Mouse (Mus musculus) C2C12 (cell line): ENCODE data around the gene Vmn1r113. TPM values are rescaled to one million over a fixed set of nuclear protein-coding genes. Genes with fewer than 3 reads are reported as not detected.
"Not testable (repeated sequence)": the region's sequence is repeated elsewhere in the genome, so short reads cannot be mapped to it uniquely, and the experiment has no call there.

Source experiments
- H3K27me3 ChIP-seq: one replicate; pipeline ENCODE4 v1.6.1; 2011; ENCODE audit not compliant: control insufficient read depth, insufficient read depth, insufficient read length
- H3K36me3 ChIP-seq: one replicate; pipeline ENCODE4 v1.6.1; 2011; ENCODE audit not compliant: control insufficient read depth, insufficient read depth
- H3K4me3 ChIP-seq: one replicate; pipeline ENCODE4 v1.5.1; 2011; ENCODE audit warnings: mild to moderate bottlenecking, control low read depth; ENCODE audit not compliant: poor library complexity, insufficient read depth, severe bottlenecking
- H3K79me2 ChIP-seq: one replicate; pipeline ENCODE4 v1.6.1; 2011; ENCODE audit not compliant: control insufficient read depth, insufficient read depth
- H3K79me3 ChIP-seq: one replicate; pipeline ENCODE4 v1.6.1; 2011; ENCODE audit warnings: low read depth, control low read depth
- H3ac ChIP-seq: one replicate; pipeline ENCODE3; 2011; ENCODE audit warnings: low read depth; ENCODE audit not compliant: control insufficient read depth, insufficient read length
- long read RNA-seq, 2 experiments: library from polyadenylated mRNA; unstranded; transcript quantifications; one replicate each; pipeline ENCODE4 v2.0.0; 2019 to 2020
- polyA plus RNA-seq: library from polyadenylated mRNA; unstranded; fragments of >200 nt; fragmentation: generic; extraction: Trizol; gene quantifications from one replicate; pipeline ENCODE4 v1.2.1, GENCODE M21; 2012; ENCODE audit warnings: missing spikeins

Gene Vmn1r113
- not detected for polyA plus RNA-seq
- long read RNA-seq, experiment 1: 0 reads
- long read RNA-seq, experiment 2: 0 reads

DNA sequence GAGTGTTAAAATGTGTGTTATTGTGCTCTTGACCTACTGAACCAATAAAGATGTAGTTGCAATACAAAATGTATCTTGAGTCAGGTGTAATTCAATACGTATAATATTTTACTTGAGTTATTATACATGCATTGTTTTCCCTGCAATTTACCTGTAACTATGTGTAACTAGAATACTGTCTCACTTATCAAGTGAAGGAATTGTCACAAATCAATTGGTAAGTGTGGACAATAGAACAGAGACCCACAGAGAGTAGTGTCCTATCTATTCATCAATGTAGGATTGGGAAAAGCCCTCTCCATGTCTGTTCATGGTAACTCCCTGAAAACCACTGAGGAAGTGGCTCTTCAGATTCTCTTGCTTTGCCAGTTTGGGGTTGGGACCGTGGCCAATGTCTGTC, at the start of gene Vmn1r113:
Gene Vmn1r113 (plus strand): TSS at position 301 of the 400 bp plus-strand sequence.
- H3K36me3 ChIP-seq, H3K4me3 ChIP-seq, H3ac ChIP-seq: not testable (repeated sequence)

GRCm38 (mm10) chr7:20770885-20771284, 16.2 kb upstream of the Vmn1r113 start, which contains the start of gene Vmn1r112:
TSS of gene Vmn1r112 (plus strand) at chr7:20771185.
- not testable (repeated sequence) for H3K27me3 ChIP-seq, H3K79me3 ChIP-seq, H3K4me3 ChIP-seq, H3K36me3 ChIP-seq, H3K79me2 ChIP-seq, H3ac ChIP-seq

More for the DNA sequence above, at the start of gene Vmn1r113:
- H3K79me2 ChIP-seq, H3K27me3 ChIP-seq, H3K79me3 ChIP-seq: not testable (repeated sequence)

DNA sequence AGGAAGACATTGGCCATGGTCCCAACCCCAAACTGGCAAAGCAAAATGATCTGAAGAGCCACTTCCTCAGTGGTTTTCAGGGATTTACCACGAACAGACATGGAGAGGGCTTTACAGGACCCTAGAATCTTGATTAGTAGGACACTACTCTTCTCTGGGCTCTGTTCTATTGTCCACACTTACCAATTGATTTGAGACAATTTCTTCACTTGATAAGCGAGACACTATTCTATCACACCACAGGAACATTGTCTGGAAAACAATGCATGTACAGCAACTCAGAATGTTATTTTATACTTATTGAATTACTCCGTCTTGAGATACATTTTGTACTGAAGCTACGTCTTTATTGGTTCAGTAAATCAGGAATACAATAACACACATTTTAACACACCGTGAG, 25.0 kb downstream of the Vmn1r113 start, which contains the start of gene Vmn1r114:
Gene Vmn1r114 (minus strand): TSS at position 101 of the 400 bp plus-strand sequence.
- H3K36me3 ChIP-seq, H3K79me2 ChIP-seq, H3ac ChIP-seq, H3K27me3 ChIP-seq, H3K4me3 ChIP-seq, H3K79me3 ChIP-seq: not testable (repeated sequence)

Other genes with a start within 250 kb of the Vmn1r113 start
- not detected for gene Gm5726, start 241.5 kb upstream of the Vmn1r113 start, polyA plus RNA-seq
- not detected for gene Gm4141, start 211.0 kb upstream of the Vmn1r113 start, polyA plus RNA-seq
- not detected for gene Gm4513, start 188.3 kb upstream of the Vmn1r113 start, polyA plus RNA-seq
- gene Vmn1r107, start 118.4 kb upstream of the Vmn1r113 start, polyA plus RNA-seq: not detected
- not detected for gene Vmn1r111, start 84.1 kb upstream of the Vmn1r113 start, polyA plus RNA-seq
- gene Gm10668, start 56.7 kb upstream of the Vmn1r113 start, polyA plus RNA-seq: not detected
- gene Vmn1r112, start 16.1 kb upstream of the Vmn1r113 start, polyA plus RNA-seq: not detected
- gene Vmn1r114, start 24.9 kb downstream of the Vmn1r113 start, polyA plus RNA-seq: not detected
- not detected for gene Vmn1r115, start 57.7 kb downstream of the Vmn1r113 start, polyA plus RNA-seq
- gene Vmn1r116, start 85.0 kb downstream of the Vmn1r113 start, polyA plus RNA-seq: not detected
- gene Vmn1r117, start 96.8 kb downstream of the Vmn1r113 start, polyA plus RNA-seq: not detected
- not detected for gene Vmn1r118, start 125.1 kb downstream of the Vmn1r113 start, polyA plus RNA-seq
- not detected for gene Vmn1r119, start 225.2 kb downstream of the Vmn1r113 start, polyA plus RNA-seq